Mouse (Mus musculus) fibroblast of lung, adult 2 months (primary cell): ENCODE results near the gene Hnrnpa1.
"Not testable (repeated sequence)": the region's sequence is repeated elsewhere in the genome, so short reads cannot be mapped to it uniquely, and the experiment has no call there.

Source experiments
- DNase-seq: peaks from one replicate; pipeline ENCODE4 v3.0.0-alpha.2; 2011; ENCODE audit warnings: low read depth

Hnrnpa1 gene

DNA sequence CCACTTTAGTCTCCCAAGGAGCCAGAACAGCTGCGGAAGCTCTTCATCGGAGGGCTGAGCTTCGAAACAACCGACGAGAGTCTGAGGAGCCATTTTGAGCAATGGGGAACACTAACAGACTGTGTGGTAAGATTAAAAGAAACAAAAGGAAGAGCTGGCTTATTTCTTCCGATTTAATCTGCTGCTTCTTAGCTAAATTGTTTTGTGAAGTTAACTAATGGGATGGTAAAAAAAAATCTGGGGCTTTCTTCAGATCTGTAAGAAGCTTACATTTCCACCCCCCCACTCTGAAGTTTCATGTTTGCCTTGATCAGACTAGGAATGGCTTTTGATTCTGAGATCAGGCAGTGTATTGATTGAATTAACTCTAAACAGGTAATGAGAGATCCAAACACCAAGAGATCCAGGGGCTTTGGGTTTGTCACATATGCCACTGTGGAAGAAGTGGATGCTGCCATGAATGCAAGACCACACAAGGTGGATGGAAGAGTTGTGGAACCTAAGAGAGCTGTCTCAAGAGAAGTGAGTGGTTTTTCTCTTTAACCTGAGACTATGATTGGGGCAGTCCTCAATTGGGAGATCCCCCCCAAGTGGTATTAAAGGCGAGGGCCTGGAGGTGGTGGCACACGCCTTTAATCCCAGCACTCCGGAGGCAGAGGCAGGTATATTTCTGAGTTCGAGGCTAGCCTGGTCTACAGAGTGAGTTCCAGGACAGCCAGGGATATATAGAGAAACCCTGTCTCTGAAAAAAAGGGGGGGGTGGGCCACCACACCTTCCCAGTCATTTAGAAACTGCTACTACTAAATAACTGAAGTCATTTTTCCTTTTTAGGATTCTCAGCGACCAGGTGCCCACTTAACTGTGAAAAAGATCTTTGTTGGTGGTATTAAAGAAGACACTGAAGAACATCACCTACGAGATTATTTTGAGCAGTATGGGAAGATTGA lies 1.1 kb downstream of the Hnrnpa1 start:
- DNase-seq: not testable (repeated sequence)

DNA sequence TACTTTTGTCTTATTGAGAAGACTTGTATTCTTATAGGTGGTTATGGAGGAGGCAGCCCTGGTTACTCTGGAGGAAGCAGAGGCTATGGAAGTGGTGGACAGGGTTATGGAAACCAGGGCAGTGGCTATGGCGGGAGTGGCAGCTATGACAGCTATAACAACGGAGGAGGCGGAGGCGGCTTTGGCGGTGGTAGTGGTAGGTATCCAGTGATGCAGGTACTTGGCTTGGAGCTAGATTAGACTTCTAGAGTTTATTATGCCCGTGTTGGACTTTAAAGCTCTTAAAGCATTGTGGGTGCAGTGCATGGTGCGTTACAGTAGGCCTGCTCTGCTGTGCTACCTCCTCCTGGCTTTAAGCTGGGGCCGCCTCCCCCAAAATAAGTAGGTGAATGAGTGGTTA lies 2.7 kb downstream of the Hnrnpa1 start:
- DNase-seq: no peak

DNA sequence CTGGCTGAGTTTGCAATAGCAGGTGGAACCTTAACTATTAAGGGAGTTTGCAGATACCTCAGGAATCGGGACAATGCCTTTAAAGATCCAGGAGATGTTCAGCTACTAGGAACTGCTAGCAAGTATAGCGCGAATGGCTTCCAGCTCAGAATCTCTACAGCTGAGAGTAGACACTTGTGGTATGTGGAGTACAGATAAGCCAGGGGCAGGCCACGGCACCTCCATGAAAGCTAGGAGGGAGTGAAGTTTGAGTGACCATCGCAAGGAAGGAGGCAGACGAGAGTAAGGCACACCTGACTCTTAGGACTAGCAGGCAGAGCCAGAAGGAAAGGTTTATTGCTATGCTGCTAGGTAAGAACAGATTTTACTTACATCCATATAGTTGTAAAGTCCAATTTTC lies 5.4 kb downstream of the Hnrnpa1 start:
- DNase-seq: no peak

DNA sequence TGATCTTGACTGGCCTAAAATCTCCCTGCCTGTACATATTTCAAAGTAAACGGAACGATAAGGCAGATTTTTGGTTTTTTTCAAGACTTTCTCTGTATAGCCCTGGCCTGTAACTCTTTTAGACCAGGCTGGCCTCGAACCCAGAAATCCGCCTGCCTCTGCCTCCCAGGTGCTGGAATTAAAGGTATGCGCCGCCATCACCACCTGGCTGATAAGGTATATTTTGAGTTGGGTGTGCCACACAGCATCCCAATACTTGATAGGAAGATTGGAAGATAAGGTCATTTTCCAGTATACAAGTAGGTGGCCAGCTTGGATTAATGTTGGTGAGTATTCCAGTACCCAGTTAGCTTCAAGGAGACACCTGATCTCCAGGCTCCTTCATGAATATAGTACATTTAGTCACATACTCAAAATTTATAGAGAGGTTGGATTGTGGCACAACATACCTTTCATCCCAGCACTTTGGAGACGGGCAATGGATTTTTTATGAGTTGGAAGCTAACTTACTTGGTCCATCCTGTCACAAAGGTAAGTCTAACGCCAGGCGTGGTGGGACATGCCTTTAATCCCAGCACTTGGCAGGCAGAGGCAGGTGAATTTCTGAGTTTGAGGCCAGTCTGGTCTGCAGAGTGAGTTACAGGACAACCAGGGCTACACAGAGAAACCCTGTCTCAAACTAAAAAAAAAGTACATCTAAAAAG lies 7.0 kb downstream of the Hnrnpa1 start:
- no peak for DNase-seq

DNA sequence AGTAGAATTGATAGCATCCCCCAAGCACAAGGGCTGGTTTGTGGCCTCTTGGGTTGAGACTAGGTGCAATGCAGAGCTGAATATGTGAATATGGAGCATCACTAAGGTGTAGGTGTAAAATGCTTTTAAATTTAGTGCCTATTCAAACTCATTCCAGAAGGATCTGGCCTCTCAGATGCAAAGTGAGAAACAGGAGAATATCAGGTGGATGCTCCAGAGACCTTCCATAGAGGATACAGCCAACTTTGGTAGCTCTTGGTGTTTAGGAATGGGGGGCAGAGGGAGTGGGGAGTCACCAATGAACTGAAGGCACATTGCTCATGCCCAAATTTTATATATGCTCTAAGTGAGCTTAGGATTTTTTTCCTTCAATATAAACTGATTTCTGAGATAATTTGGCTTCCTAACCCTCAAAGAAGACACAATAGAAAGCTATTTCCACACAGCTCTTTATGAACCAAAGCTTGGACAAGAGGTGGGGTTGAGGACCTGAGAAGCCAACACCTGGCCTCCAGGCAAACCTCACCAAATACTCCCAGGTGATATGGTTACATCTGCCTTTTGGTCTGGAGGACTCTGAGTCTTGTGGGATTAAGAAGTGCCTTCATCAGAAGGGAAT lies 7.7 kb downstream of the Hnrnpa1 start:
- DNase-seq: no peak

DNA sequence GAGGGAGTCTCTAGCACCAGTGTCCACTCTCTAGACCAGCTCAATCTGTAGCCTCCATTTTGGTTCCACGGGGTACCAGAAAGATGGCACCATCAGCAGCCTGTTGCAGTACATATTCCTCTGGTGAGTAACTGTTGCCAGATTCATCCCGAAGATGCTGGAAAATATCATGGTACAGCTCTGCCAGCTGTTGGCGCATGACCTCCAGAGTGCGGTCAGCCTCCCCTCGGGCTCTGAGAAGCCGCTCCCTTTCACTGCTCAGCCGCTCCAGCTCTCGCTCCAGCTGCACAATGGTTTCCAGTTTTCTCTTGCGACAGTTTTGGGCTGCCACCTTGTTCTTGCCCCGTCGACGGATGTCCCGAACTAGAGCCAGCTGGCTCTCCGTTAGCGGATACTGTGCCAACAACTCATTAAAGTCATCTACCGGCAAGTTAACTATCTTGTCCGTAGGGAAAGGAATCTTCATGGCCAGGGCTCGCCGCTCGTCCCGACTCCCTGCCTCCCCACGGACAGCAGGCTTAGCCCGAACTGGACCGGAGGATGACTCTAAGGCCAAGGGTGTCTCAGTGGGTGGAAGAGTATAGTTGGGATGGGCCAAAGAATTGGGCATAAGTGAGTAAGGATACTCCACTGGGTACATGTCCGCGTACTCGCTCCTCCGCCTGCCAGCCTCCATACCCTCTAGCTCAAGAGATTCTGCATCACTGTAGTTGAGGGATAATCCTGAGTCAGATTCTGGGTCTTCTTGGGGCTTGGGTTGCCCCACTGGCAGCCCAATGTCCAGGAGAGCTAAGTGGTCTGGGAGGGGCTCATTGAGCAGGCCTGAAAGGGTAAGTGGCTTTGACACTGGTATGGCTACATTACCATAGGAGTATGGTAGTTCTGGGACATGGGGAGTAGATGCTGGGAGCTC lies 8.4 kb downstream of the Hnrnpa1 start:
- DNase-seq: no peak

DNA sequence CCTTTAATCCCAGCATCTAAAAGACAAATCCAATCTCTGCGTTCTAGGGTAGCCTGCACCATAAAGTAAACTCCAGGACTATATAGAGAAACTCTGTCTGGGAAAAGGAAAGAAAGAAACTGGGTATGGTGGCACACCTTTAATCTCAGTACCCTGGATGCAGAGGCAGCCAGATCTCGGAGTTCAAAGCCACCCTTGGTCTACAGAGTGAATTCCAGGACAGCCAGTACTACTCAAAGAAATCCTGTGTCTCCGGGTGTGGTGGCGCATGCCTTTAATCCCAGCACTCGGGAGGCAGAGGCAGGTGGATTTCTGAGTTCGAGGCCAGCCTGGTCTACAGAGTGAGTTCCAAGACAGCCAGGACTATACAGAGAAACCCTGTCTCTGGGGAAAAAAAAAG lies 9.3 kb downstream of the Hnrnpa1 start:
- not testable (repeated sequence) for DNase-seq

DNA sequence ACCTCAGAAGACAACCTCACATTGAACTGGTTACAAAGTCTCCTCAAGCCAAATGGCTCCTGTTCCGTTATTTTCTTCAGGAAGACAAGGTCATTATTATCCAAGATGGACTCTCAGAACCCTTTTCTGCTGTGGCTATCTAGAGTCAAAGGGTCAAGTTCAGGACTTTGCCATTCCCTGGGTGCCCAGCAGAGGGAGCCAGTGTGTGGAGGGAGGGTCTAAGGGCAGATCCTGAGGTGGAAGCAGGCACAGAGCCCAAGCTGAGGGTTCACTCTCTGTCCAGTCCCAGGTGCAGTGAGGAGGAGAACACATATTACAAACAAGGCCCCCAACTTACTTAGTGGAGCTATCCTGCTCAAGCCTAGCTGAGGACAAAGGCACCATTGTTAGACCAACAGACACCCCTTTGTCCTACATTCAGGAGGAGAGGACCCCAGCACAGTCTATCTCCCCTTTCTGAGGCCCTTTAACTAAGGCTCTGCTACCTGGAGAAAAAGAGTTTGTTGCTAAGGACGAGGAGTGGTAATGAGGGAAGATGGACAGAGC lies 10.0 kb downstream of the Hnrnpa1 start:
- no peak for DNase-seq

DNA sequence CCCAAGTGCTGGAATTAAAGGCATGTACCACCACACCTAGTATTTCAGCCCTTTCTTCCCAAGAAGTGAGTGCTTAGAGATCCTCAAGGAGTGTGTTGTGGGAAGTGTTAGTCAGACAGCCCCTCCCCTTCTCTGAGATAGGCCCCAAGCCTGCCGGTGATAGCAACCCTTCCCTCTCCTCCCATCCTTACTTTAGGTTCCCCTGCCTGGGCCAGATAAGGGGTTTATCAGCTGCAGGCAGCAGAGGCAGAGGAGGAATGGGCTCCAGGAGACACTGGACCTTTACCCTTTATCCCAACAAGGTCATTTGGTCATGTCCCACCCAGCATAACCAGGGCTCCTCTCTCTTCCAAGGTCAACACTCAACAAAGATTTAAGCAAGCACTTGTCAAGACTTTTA lies 11.4 kb downstream of the Hnrnpa1 start:
- DNase-seq: no peak

DNA sequence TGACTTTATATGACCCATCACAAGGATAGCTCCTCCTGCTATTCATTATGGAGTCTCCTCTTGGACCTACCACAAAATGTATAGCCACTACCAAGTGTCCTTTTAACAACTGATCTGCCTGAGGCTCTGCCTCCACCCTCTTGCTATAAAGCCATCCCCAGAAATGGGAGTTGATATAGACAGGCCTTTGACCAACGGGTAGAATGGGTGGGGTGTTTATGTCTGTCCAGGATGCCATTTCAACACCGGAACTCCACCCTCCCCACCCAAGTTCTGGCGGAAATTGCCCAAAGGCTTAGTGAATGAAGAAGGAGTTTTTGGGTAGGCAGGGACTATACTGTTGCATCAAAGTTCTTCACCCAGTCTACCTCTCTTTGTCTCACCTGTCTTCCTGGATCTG lies 12.4 kb downstream of the Hnrnpa1 start:
- no peak for DNase-seq

DNA sequence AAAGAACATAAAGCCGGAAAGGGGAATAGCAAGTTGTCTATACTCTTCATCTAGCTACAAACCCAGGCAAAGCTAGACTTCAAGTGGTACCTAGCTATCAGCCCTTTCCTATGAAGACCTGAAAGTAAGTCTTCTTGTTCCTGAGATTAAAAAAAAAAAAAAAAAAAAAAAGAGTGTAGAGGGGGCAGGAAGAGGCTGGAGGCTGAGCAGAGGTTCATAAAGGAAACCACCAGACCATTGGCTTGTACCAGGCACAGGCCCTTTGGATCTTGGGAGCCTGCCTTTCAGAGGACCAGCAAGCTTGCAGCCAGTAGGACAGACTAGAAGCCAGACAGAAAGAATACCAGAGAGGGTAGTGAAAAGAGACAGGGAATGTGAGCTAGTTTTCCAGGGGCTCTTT lies 13.1 kb downstream of the Hnrnpa1 start:
- DNase-seq: no peak

DNA sequence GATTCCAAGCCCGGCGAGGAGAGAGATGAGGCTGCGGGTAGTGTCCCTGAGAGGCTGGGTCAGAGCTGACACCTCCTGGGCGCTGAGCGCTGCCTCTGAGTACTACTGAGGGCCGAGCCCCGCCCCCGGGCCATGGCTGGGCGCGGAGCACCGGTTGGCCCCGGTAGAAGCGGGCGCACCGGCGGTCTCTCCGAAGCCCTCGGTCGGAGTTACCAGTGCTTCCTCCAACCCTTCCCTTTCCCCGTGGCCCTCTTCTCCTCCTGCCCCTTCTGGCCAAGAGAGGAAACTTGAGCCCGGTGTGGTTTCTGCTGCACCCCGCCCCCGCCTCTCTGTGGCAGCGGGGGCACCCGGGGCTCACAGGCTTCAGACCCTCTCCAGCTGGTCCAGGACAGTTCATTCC lies 14.9 kb downstream of the Hnrnpa1 start:
- DNase-seq: no peak

DNA sequence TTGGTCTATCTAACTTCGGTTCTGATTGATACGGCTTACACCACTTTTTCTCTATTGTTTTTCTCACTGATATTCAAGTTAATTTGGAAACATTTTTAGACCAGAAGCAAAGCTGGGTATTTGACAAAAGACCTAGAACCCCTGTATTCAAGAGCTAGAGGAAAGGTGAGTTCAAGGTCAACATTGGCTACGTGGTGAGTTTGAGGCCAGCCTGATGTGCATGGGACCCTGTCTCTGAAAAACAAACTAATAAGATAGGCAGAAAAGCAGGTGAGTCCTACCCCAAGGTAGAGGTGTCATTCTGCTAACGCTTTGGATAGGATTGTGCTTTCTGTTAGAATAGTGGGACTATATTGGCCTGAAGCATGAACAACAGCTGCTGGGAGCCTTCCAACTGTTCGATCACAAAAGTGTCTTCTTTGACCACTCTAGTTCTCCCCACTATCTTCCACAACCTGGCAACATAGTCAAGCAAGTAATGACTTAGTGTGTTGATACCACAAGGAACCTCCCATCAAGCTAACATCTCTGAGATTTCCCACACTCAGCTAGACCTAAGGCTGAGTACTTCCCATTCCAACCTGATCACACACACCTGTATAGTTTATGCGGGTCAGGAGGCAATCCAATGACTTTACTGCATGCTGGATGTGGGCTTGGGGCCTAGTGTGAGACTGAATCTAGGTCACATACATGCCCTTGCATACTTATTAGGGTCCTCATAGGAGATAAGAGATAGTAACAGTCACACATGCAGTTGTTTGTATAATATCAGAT lies 16.2 kb downstream of the Hnrnpa1 start:
- DNase-seq: no peak

DNA sequence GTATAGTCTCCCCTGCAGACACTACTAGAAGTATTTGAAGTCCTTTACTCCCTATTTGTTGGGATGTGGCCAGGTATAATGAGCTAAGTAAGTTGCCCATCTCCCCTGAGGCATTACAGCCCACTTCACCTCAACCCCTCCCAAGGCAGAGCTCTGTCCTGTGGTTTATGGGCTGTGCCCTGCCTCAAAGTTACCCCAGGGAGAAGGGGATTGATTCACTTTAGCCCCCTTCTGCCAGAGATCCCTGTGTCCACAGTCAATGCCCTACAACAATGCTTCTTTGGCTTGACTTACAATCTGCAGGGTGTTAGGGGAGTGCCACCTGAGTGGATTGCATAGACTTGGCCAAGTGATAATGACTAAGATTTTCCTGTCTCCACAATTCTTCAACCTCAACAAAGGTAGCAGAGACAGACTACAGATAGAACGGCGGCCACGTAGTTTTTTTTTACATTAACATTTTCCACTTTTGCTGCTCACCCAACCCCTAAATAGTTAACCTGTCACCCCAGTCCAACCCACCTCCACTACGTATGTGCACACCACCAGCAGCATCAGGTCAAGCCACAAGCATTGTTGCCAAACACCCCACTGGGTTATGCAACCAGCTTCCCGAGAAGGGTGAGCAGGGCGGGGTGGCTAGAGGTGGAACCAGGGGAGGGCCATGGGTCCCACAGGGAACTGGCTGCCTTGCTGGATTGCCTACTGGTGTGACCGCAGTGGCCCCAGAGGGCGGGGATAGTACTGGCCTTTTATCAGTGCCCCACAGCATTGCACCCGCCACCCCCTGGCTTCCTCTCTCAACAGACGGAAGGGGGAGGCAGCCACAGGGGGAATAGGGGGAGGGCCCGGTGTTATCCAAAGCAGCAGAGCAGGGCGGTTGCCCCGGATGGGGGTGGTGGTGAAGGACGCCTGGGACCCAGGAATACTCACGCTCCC lies 17.8 kb downstream of the Hnrnpa1 start, which contains the start of gene Nfe2:
Gene Nfe2, minus strand, starts transcription at position 614 of the 939 bp plus-strand sequence.
- no peak for DNase-seq

DNA sequence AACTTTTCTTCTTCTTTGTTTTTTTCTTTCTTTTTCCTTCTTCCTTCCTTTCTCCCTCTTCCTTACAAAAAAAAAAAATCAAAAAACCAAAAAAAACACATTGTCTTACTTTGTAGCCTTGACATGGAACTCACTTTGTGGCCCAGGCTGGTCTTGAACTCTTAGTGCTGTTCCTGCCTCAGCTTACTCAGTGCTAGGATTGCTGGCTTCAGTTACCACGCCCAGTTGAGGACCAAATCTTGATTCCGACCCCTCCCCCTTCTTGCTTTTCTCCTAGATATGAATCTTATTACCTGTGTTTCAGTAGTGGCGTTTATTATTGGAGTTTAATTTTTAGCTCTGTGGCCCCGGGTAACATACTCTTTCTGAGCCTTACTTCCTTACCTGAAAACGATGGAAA lies 18.9 kb downstream of the Hnrnpa1 start:
- DNase-seq: no peak

DNA sequence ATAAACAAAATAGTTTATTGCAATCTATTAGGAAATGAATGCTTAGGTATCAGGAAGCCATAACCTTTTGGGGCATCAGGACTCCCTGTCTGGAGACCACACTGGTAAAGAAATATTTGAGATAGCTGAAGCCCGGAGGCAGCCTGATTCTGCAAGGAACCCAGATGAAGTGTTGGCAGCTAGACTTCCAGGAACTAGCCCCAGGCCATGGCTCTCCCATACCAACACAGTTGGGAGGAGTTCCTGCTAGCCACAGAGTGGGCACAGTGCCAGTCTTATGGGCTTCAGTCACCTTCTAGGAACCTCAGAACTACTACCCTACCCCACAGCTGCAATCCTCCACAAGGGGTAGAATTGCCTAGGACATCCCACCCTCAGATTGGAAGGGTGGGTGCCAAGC lies 19.8 kb downstream of the Hnrnpa1 start:
- DNase-seq: no peak

DNA sequence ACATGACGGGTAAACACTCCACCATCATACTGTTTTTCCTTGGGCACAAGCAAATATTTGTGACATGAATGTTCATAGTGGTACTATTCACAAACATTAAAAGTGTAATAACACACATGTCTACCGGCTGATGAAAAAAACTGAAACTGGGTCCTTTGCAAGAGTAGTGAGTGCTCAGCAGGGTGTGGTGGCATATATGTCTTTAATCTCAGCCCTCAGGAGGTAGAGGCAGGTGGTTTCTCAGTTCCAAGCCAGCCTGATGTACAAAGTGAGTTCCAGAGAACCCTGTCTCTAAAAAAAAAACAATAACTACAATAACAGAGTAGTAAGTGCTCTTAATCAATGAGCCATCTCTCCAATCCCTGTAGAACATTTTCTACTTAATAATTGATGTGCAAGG lies 24.6 kb downstream of the Hnrnpa1 start:
- DNase-seq: no peak

DNA sequence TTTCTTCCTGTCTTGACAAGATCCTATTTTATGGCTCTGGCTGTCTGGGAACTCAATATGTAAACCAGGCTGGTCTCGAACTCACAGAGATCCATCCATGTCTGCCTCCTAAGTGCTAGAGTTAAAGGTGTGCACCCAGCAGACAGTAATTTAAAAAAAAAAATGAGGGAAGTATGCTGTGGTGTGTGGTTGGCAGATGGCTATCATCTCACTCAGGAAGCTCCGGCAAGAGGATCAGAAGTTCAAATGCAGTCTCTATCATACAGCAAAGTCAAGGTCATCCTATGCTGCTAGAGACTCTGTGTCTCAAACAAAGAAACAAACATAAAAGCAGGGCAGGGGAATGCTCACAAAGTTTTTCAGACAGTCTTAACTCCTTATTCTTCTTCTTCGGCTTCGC lies 28.7 kb downstream of the Hnrnpa1 start:
- no peak for DNase-seq
